Mouse (Mus musculus) cortical plate, adult 2 months (tissue): ENCODE results near the gene Gramd1b.

Experiments
- CTCF ChIP-seq: fragments of 200-500 bp; IDR thresholded peaks from 2 replicates; pipeline ENCODE4 v1.5.1; 2011; ENCODE audit warnings: mild to moderate bottlenecking, control low read depth, low read length; ENCODE audit not compliant: insufficient read depth; ENCODE audit errors: extremely low read depth
- POLR2A ChIP-seq: fragments of 200-500 bp; IDR thresholded peaks from 2 replicates; pipeline ENCODE4 v1.6.1; 2011; ENCODE audit warnings: mild to moderate bottlenecking, low read length, control low read depth; ENCODE audit not compliant: insufficient read depth; ENCODE audit errors: extremely low read depth

- TF ChIP-seq CTCF (no peak), POLR2A (peak; percentile 39; the same call in 1 of the 2 replicates)
Observed at GRCm38 (mm10) chr9:40381416-40382411, 149.5 kb downstream of the Gramd1b start.
